Mouse (Mus musculus): Measurements from ENCODE around the gene Snupn.

GRCm38 (mm10) chr9:57013756-57014155 lies 63.1 kb downstream of the Snupn start:
- TF ChIP-seq CTCF (IDR thresholded peaks at IDR 0.05; ENCODE audit: control insufficient read depth, insufficient read depth, insufficient read length), result no peak
- no peak for TF ChIP-seq MYOD1 (IDR thresholded peaks at IDR 0.05; ENCODE audit: control insufficient read depth, insufficient read length, low read depth)
- no peak for TF ChIP-seq MAX (IDR thresholded peaks at IDR 0.05)
- TF ChIP-seq CEBPB (IDR thresholded peaks at IDR 0.05; ENCODE audit: low read depth), result no peak
- no peak for TF ChIP-seq MYOG (IDR thresholded peaks at IDR 0.05; ENCODE audit: control insufficient read depth, extremely low read depth, insufficient read length)
- TF ChIP-seq USF1 (IDR thresholded peaks at IDR 0.05; ENCODE audit: low read depth), result no peak
- no peak for TF ChIP-seq FOSL1 (IDR thresholded peaks at IDR 0.05; ENCODE audit: insufficient read depth, low read length, poor library complexity, severe bottlenecking)
